Mouse (Mus musculus) MEL (cell line): Measurements from ENCODE around the gene Hesx1. TPM values are rescaled to one million over a fixed set of nuclear protein-coding genes. Genes with fewer than 3 reads are reported as not detected.

Experiments used
- DNase-seq: peaks from one replicate; pipeline ENCODE4 v3.0.0; 2011; ENCODE audit warnings: low read depth, low spot score
- H3K27ac ChIP-seq: 2 replicates; pipeline ENCODE4 v1.5.1; 2012; ENCODE audit warnings: low read depth, mild to moderate bottlenecking, control low read depth, low read length, moderate library complexity; ENCODE audit not compliant: control insufficient read depth
- H3K27me3 ChIP-seq, 2 experiments: fragments of 150-350 bp in 1 of 2; sonication (generic) in 1 of 2; 2 replicates each; pipeline ENCODE4 v1.6.1; 2012; ENCODE audit warnings: low read length in 2 of 2, mild to moderate bottlenecking in 2 of 2, improper control_type of control experiment in 1 of 2, moderate library complexity in 1 of 2; ENCODE audit not compliant: insufficient read depth in 2 of 2, control insufficient read depth in 1 of 2
- H3K36me3 ChIP-seq, 2 experiments: 2 replicates each; pipeline ENCODE4 v1.6.1; 2012 to 2014; ENCODE audit warnings: low read length in 2 of 2, improper control_type of control experiment in 1 of 2, inconsistent platforms in 1 of 2, mild to moderate bottlenecking in 1 of 2; ENCODE audit not compliant: insufficient read depth in 2 of 2, control insufficient read depth in 1 of 2
- H3K4me1 ChIP-seq, 2 experiments: fragments of 150-350 bp in 1 of 2; sonication (generic) in 1 of 2; 2 replicates each; pipeline ENCODE4 v1.6.1; 2012; ENCODE audit warnings: low read length in 2 of 2, improper control_type of control experiment in 1 of 2, mild to moderate bottlenecking in 1 of 2; ENCODE audit not compliant: insufficient read depth in 2 of 2, control insufficient read depth in 1 of 2
- H3K4me3 ChIP-seq, 2 experiments: fragments of 150-350 bp in 1 of 2; sonication (generic) in 1 of 2; 2 replicates each; pipeline ENCODE4 v1.5.1; 2012; ENCODE audit warnings: low read depth in 2 of 2, low read length in 2 of 2, mild to moderate bottlenecking in 2 of 2, moderate library complexity in 2 of 2, control low read depth in 1 of 2, improper control_type of control experiment in 1 of 2; ENCODE audit not compliant: control insufficient read depth in 1 of 2, insufficient read depth in 1 of 2
- H3K79me2 ChIP-seq: 2 replicates; pipeline ENCODE4 v1.6.1; 2012; ENCODE audit warnings: mild to moderate bottlenecking, low read length, moderate library complexity; ENCODE audit not compliant: control insufficient read depth, poor library complexity, insufficient read depth
- H3K9ac ChIP-seq: 2 replicates; pipeline ENCODE4 v1.6.1; 2012; ENCODE audit warnings: low read depth, mild to moderate bottlenecking, control low read depth, low read length, moderate library complexity; ENCODE audit not compliant: control insufficient read depth, poor library complexity, severe bottlenecking
- H3K9me3 ChIP-seq: fragments of 150-350 bp; sonication (generic); replicated peaks from 2 replicates; pipeline ENCODE4 v1.6.1; 2012; ENCODE audit warnings: mild to moderate bottlenecking, low read length, improper control_type of control experiment, moderate library complexity; ENCODE audit not compliant: insufficient read depth
- CTCF ChIP-seq, 3 experiments: IDR thresholded peaks in 2 of 3; conservative IDR thresholded peaks in 1 of 3; 2 replicates each; pipeline ENCODE4 v1.5.1; 2011 to 2012; ENCODE audit warnings: low read length in 3 of 3, low read depth in 2 of 3, mild to moderate bottlenecking in 2 of 3, improper control_type of control experiment in 1 of 3, inconsistent platforms in 1 of 3, mixed read lengths in 1 of 3, moderate library complexity in 1 of 3; ENCODE audit not compliant: control insufficient read depth in 1 of 3, insufficient read depth in 1 of 3, poor library complexity in 1 of 3, severe bottlenecking in 1 of 3
- E2F4 ChIP-seq: IDR thresholded peaks from 2 replicates; pipeline ENCODE4 v1.6.1; 2011; ENCODE audit warnings: low read depth, low read length, improper control_type of control experiment, borderline replicate concordance
- EP300 ChIP-seq, 2 experiments: IDR thresholded peaks; 2 replicates each; pipeline ENCODE4 v1.6.1; 2011; ENCODE audit warnings: improper control_type of control experiment in 2 of 2, low read length in 2 of 2, low read depth in 1 of 2, mild to moderate bottlenecking in 1 of 2
- ETS1 ChIP-seq: IDR thresholded peaks from 2 replicates; pipeline ENCODE4 v1.6.1; 2012; ENCODE audit warnings: low read depth, mild to moderate bottlenecking, inconsistent platforms, low read length, improper control_type of control experiment, moderate library complexity
- GABPA ChIP-seq: IDR thresholded peaks from 2 replicates; pipeline ENCODE4 v1.6.1; 2012; ENCODE audit warnings: low read depth, mild to moderate bottlenecking, inconsistent platforms, low read length, improper control_type of control experiment, moderate library complexity
- HCFC1 ChIP-seq: IDR thresholded peaks from 2 replicates; pipeline ENCODE4 v1.6.1; 2012; ENCODE audit warnings: low read depth, mild to moderate bottlenecking, inconsistent platforms, low read length, improper control_type of control experiment, moderate library complexity
- MAFK ChIP-seq: IDR thresholded peaks from 2 replicates; pipeline ENCODE4 v1.6.1; 2011; ENCODE audit warnings: low read depth, mild to moderate bottlenecking, low read length, improper control_type of control experiment, borderline replicate concordance
- MAX ChIP-seq: IDR thresholded peaks from 2 replicates; pipeline ENCODE4 v1.6.1; 2011; ENCODE audit warnings: low read length, improper control_type of control experiment
- MEF2A ChIP-seq: IDR thresholded peaks from 2 replicates; pipeline ENCODE4 v1.6.1; 2014; ENCODE audit warnings: low read depth, mild to moderate bottlenecking, inconsistent platforms, low read length, improper control_type of control experiment; ENCODE audit not compliant: poor library complexity, insufficient replicate concordance, severe bottlenecking; ENCODE audit errors: extremely low read depth
- MYC ChIP-seq: IDR thresholded peaks from 2 replicates; pipeline ENCODE4 v1.6.1; 2011; ENCODE audit warnings: low read depth, mild to moderate bottlenecking, low read length, improper control_type of control experiment, moderate library complexity
- NELFE ChIP-seq: IDR thresholded peaks from 2 replicates; pipeline ENCODE4 v1.6.1; 2011; ENCODE audit warnings: low read depth, low read length, improper control_type of control experiment
- NRF1 ChIP-seq: IDR thresholded peaks from 2 replicates; pipeline ENCODE4 v1.6.1; 2014; ENCODE audit warnings: low read depth, mild to moderate bottlenecking, inconsistent platforms, low read length, improper control_type of control experiment, moderate library complexity; ENCODE audit not compliant: poor library complexity, insufficient read depth, severe bottlenecking
- POLR2AphosphoS2 ChIP-seq: IDR thresholded peaks from 2 replicates; pipeline ENCODE4 v1.6.1; 2011; ENCODE audit warnings: low read length, improper control_type of control experiment
- RAD21 ChIP-seq: IDR thresholded peaks from 2 replicates; pipeline ENCODE4 v1.6.1; 2011; ENCODE audit warnings: mild to moderate bottlenecking, low read depth, low read length, improper control_type of control experiment
- RCOR1 ChIP-seq: IDR thresholded peaks from 2 replicates; pipeline ENCODE4 v1.6.1; 2012; ENCODE audit warnings: low read depth, mild to moderate bottlenecking, inconsistent platforms, low read length, improper control_type of control experiment
- SMC3 ChIP-seq: IDR thresholded peaks from 2 replicates; pipeline ENCODE4 v1.6.1; 2011; ENCODE audit warnings: low read depth, low read length, improper control_type of control experiment
- TAL1 ChIP-seq: IDR thresholded peaks from 2 replicates; pipeline ENCODE4 v1.6.1; 2012; ENCODE audit warnings: mild to moderate bottlenecking, inconsistent platforms, low read length, moderate library complexity, mixed read lengths
- USF1 ChIP-seq: IDR thresholded peaks from 2 replicates; pipeline ENCODE4 v1.6.1; 2014; ENCODE audit warnings: low read depth, mild to moderate bottlenecking, inconsistent platforms, low read length, improper control_type of control experiment, moderate library complexity
- USF2 ChIP-seq, 2 experiments: IDR thresholded peaks; 2 replicates each; pipeline ENCODE4 v1.6.1; 2011 to 2012; ENCODE audit warnings: improper control_type of control experiment in 2 of 2, low read length in 2 of 2, borderline replicate concordance in 1 of 2, inconsistent platforms in 1 of 2, low read depth in 1 of 2, mild to moderate bottlenecking in 1 of 2; ENCODE audit not compliant: insufficient read depth in 1 of 2
- ZC3H11A ChIP-seq: IDR thresholded peaks from 2 replicates; pipeline ENCODE4 v1.6.1; 2012; ENCODE audit warnings: low read depth, mild to moderate bottlenecking, inconsistent platforms, low read length, improper control_type of control experiment
- ZKSCAN1 ChIP-seq: IDR thresholded peaks from 2 replicates; pipeline ENCODE4 v1.6.1; 2012; ENCODE audit warnings: low read depth, mild to moderate bottlenecking, inconsistent platforms, low read length, improper control_type of control experiment, moderate library complexity
- ZNF384 ChIP-seq: IDR thresholded peaks from 2 replicates; pipeline ENCODE4 v1.6.1; 2012; ENCODE audit warnings: low read depth, mild to moderate bottlenecking, inconsistent platforms, low read length, improper control_type of control experiment
- polyA plus RNA-seq, 2 experiments: library from polyadenylated mRNA; stranded (reverse) in 1 of 2; unstranded in 1 of 2; fragments of >175 nt in 1 of 2; fragments of >200 nt in 1 of 2; gene quantifications; 2 replicates each; pipeline versions ENCODE4 v1.2.1 to v1.2.4; 2012; ENCODE audit warnings: low replicate concordance in 2 of 2, low read depth in 1 of 2; ENCODE audit not compliant: insufficient read length in 2 of 2, insufficient read depth in 1 of 2, missing spikeins in 1 of 2
- total RNA-seq: library from RNA; depleted of rRNA; stranded (reverse); fragments of 300-350 nt; gene quantifications from 2 replicates; pipeline ENCODE4 v1.2.3, GENCODE M21; 2012

Hesx1 gene
- total and polyA plus RNA-seq, 3 experiments, result not detected

GRCm38 (mm10) chr14:26973089-26973488 is 21.1 kb upstream of the Hesx1 start:
- no peaks in the 10 kb centered on the region for H3K9me3 ChIP-seq
- peaks cover 0 to 3% of the 10 kb centered on the region in 2 experiments; a peak in 3 of 4 replicates for H3K27me3 ChIP-seq
- no peak overlapping the region for H3K27ac ChIP-seq
- H3K79me2 ChIP-seq, result peaks cover 7% of the 10 kb centered on the region; the same call in 1 of the 2 replicates
- DNase-seq, result peak; percentile 27
- no peak overlapping the region for H3K9ac ChIP-seq
- H3K36me3 ChIP-seq, result peaks cover 0 to 8% of the 10 kb centered on the region in 2 experiments; a peak in 2 of 4 replicates
- no peak overlapping the region for H3K4me3 ChIP-seq
- TF ChIP-seq ZNF384, result peak; percentile 90
- TF ChIP-seq TAL1, result no peak
- TF ChIP-seq POLR2AphosphoS2, result no peak
- TF ChIP-seq ZKSCAN1, result peak; percentile 45; the same call in 1 of the 2 replicates
- peak; percentile 15 for TF ChIP-seq RAD21
- TF ChIP-seq HCFC1, result no peak
- peak; percentile 50 for TF ChIP-seq SMC3
- TF ChIP-seq ZC3H11A, result peak; percentile 16; the same call in 1 of the 2 replicates
- no peak for TF ChIP-seq E2F4
- TF ChIP-seq USF1, result no peak
- no peak for TF ChIP-seq NRF1
- TF ChIP-seq MYC, result no peak
- TF ChIP-seq MEF2A, result no peak
- peak in 1 of 3 experiments; percentile 39; a peak in 3 of 6 replicates for TF ChIP-seq CTCF (IDR thresholded peaks at IDR 0.05 in 2 of 3, conservative IDR thresholded peaks at IDR 0.05 in 1 of 3; ENCODE audit: control insufficient read depth in 1 of 3, insufficient read depth in 1 of 3, low read depth in 2 of 3, low read length in 3 of 3, poor library complexity in 1 of 3, severe bottlenecking in 1 of 3)
- TF ChIP-seq, all 39 proteins: peak for 6
- H3K4me1 ChIP-seq, result peaks cover 3 to 10% of the 10 kb centered on the region in 2 experiments; a peak in 1 of 4 replicates

- H3K27me3 ChIP-seq, result peaks cover 0 to 3% of the 10 kb centered on the region in 2 experiments; a peak in 3 of 4 replicates
- H3K9me3 ChIP-seq, result no peaks in the 10 kb centered on the region
- H3K9ac ChIP-seq, result no peak overlapping the region
- H3K4me3 ChIP-seq, result no peak overlapping the region
- H3K4me1 ChIP-seq, result peaks cover 3 to 10% of the 10 kb centered on the region in 2 experiments; a peak in 1 of 4 replicates
- H3K79me2 ChIP-seq, result no peaks in the 10 kb centered on the region
- H3K27ac ChIP-seq, result no peak overlapping the region
- no peak for TF ChIP-seq USF2 (IDR thresholded peaks at IDR 0.05; ENCODE audit: borderline replicate concordance in 1 of 2, insufficient read depth in 1 of 2, low read depth in 1 of 2, low read length in 2 of 2)
- no peak for TF ChIP-seq MAX
- TF ChIP-seq RCOR1, result no peak
- TF ChIP-seq HCFC1, result no peak
- no peak for TF ChIP-seq ZC3H11A
- TF ChIP-seq MYC, result no peak
- TF ChIP-seq NELFE, result no peak
- no peak for TF ChIP-seq GABPA
- TF ChIP-seq RAD21, result no peak
- no peak for TF ChIP-seq EP300 (IDR thresholded peaks at IDR 0.05; ENCODE audit: low read depth in 1 of 2, low read length in 2 of 2)
- TF ChIP-seq ETS1, result no peak
- TF ChIP-seq E2F4, result no peak
- TF ChIP-seq MAFK, result no peak
- no peak for TF ChIP-seq TAL1
- DNase-seq, result no peak
- H3K36me3 ChIP-seq, result peaks cover 0 to 2% of the 10 kb centered on the region in 2 experiments; a peak in 2 of 4 replicates
Observed at GRCm38 (mm10) chr14:26975490-26975889, 18.7 kb upstream of the Hesx1 start.
